Mouse (Mus musculus): ENCODE results near the gene Lemd1.

- TF ChIP-seq EP300 (IDR thresholded peaks at IDR 0.05; ENCODE audit: insufficient read depth, low read depth, low read length): no peak
- TF ChIP-seq POLR2A (IDR thresholded peaks at IDR 0.05; ENCODE audit: insufficient read depth, low read depth, low read length): no peak
- TF ChIP-seq CTCF (IDR thresholded peaks at IDR 0.05): no peak
Measured at GRCm38 (mm10) chr1:132282177-132282536, 90.9 kb downstream of the Lemd1 start.
